Mouse (Mus musculus): ENCODE data around the gene Col25a1. TPM values are rescaled to one million over a fixed set of nuclear protein-coding genes. Genes with fewer than 3 reads are reported as not detected.

Gene Col25a1
- polyA plus RNA-seq, 1 experiment from 2014 or later, result 18.3 TPM

GRCm38 (mm10) chr3:130103486-130103885 lies 27.8 kb upstream of the Col25a1 start:
- no peak for ATAC-seq (ENCODE audit: insufficient number of reproducible peaks, low FRiP score, low TSS enrichment, low read depth)
- no peak overlapping the region for H3K27ac ChIP-seq (replicated peaks; ENCODE audit: low read depth, low read length)
- no peak overlapping the region for H3K9ac ChIP-seq (ENCODE audit: low read length)
- no peaks in the 10 kb centered on the region for H3K27me3 ChIP-seq (ENCODE audit: control insufficient read depth, insufficient read depth, low read length)
- no peaks in the 10 kb centered on the region for H3K36me3 ChIP-seq (ENCODE audit: control insufficient read depth, insufficient read depth, low read length)
- no peak overlapping the region for H3K4me2 ChIP-seq (ENCODE audit: low read depth, severe bottlenecking)
- no peaks in the 10 kb centered on the region for H3K9me3 ChIP-seq (ENCODE audit: control insufficient read depth, low read length)
- peaks cover 3% of the 10 kb centered on the region; the same call in 1 of the 2 replicates for H3K4me1 ChIP-seq (ENCODE audit: control insufficient read depth, insufficient read depth, low read length)
- peak; percentile 59 for DNase-seq (ENCODE audit: low spot score)
- 78% methylated on average over 8 of the region's 8 CpGs for WGBS
- no peak overlapping the region for H3K4me3 ChIP-seq (ENCODE audit: low read depth, low read length)

DNA sequence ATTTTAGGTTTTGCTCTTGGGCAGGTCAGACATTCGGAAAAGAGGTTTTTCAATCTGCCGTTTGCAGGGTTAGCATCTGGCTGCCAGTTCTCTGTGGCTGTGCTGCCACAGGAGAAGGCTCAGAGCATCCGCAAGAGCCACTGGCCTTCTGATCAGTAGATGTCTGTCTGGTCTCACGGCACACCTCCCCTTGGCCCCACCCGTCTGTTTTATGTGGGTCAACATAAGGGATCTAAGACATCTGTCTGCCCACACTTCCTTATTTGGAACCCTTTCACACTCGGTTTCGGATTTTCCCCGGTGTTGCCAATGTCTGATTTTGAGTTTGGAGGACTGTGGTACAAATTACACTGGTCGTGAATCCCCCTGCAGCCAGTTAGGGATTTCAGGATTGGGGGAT lies 26.8 kb upstream of the Col25a1 start:
- H3K9me3 ChIP-seq (ENCODE audit: control insufficient read depth, low read length), result no peaks in the 10 kb centered on the region
- H3K4me1 ChIP-seq (ENCODE audit: control insufficient read depth, insufficient read depth, low read length), result peaks cover 3% of the 10 kb centered on the region; the same call in 1 of the 2 replicates
- no peak overlapping the region for H3K4me2 ChIP-seq (ENCODE audit: low read depth, severe bottlenecking)
- ATAC-seq (ENCODE audit: insufficient number of reproducible peaks, low FRiP score, low TSS enrichment, low read depth), result no peak
- DNase-seq (ENCODE audit: low spot score), result peak; percentile 38
- no peak overlapping the region for H3K9ac ChIP-seq (ENCODE audit: low read length)
- no peaks in the 10 kb centered on the region for H3K36me3 ChIP-seq (ENCODE audit: control insufficient read depth, insufficient read depth, low read length)
- no peak overlapping the region for H3K27ac ChIP-seq (replicated peaks; ENCODE audit: low read depth, low read length)
- no peak overlapping the region for H3K4me3 ChIP-seq (ENCODE audit: low read depth, low read length)
- WGBS, result 36% methylated on average over 9 of the region's 9 CpGs
- no peaks in the 10 kb centered on the region for H3K27me3 ChIP-seq (ENCODE audit: control insufficient read depth, insufficient read depth, low read length)

DNA sequence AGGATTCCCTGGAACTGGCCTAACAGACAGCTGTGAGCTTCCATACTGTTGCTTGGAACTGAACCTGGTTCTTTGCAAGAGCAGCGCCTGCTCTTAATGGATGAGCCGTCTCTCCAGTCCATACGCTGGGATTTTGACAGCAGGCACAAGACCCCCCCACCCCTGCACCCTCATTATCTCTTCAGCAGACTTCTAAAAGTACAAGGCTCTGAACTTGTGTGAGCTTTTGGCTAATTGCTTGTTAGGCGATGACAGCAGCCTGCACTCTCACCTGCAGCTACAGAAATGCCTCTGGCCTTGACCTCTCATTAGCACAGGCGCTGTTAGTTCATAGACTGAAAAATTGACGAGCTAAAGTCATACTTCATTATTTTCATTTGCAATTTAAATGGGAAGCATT lies 14.4 kb upstream of the Col25a1 start:
- Histone ChIP-seq H3K4me3 (ENCODE audit: low read depth, low read length) (no peak overlapping the region), H3K9ac (ENCODE audit: low read length) (no peak overlapping the region), H3K27me3 (ENCODE audit: control insufficient read depth, insufficient read depth, low read length) (no peaks in the 10 kb centered on the region), H3K4me1 (ENCODE audit: control insufficient read depth, insufficient read depth, low read length) (no peaks in the 10 kb centered on the region), H3K27ac (replicated peaks; ENCODE audit: low read depth, low read length) (no peak overlapping the region), H3K9me3 (ENCODE audit: control insufficient read depth, low read length) (no peaks in the 10 kb centered on the region), H3K36me3 (ENCODE audit: control insufficient read depth, insufficient read depth, low read length) (no peaks in the 10 kb centered on the region), H3K4me2 (ENCODE audit: low read depth, severe bottlenecking) (no peak overlapping the region)
- DNase-seq (ENCODE audit: low spot score), result no peak
- no peak for ATAC-seq (ENCODE audit: insufficient number of reproducible peaks, low FRiP score, low TSS enrichment, low read depth)
- 37% methylated on average over 6 of the region's 6 CpGs for WGBS

- DNase-seq (ENCODE audit: low spot score) (peak; percentile 60), ATAC-seq (ENCODE audit: insufficient number of reproducible peaks, low FRiP score, low TSS enrichment, low read depth) (peak; percentile 86)
- H3K36me3 ChIP-seq (ENCODE audit: control insufficient read depth, insufficient read depth, low read length), result no peaks in the 10 kb centered on the region
Measured at GRCm38 (mm10) chr3:130127840-130128239, 3.5 kb upstream of the Col25a1 start.

GRCm38 (mm10) chr3:130128564-130128963 lies 2.7 kb upstream of the Col25a1 start:
- H3K4me2 ChIP-seq (ENCODE audit: low read depth, severe bottlenecking), result no peak overlapping the region
- ATAC-seq (ENCODE audit: insufficient number of reproducible peaks, low FRiP score, low TSS enrichment, low read depth) (no peak), DNase-seq (ENCODE audit: low spot score) (no peak)
- H3K27ac ChIP-seq (replicated peaks; ENCODE audit: low read depth, low read length), result no peak overlapping the region
- no peaks in the 10 kb centered on the region for H3K27me3 ChIP-seq (ENCODE audit: control insufficient read depth, insufficient read depth, low read length)
- 79% methylated on average over 11 of the region's 11 CpGs for whole genome bisulfite sequencing
- no peaks in the 10 kb centered on the region for H3K36me3 ChIP-seq (ENCODE audit: control insufficient read depth, insufficient read depth, low read length)
- H3K9me3 ChIP-seq (ENCODE audit: control insufficient read depth, low read length), result no peaks in the 10 kb centered on the region
- peaks cover 6% of the 10 kb centered on the region; the same call in 1 of the 2 replicates for H3K4me1 ChIP-seq (ENCODE audit: control insufficient read depth, insufficient read depth, low read length)
- no peak overlapping the region for H3K4me3 ChIP-seq (ENCODE audit: low read depth, low read length)
- no peak overlapping the region for H3K9ac ChIP-seq (ENCODE audit: low read length)

More at GRCm38 (mm10) chr3:130127840-130128239, 3.5 kb upstream of the Col25a1 start:
- Histone ChIP-seq H3K4me3 (ENCODE audit: low read depth, low read length) (no peak overlapping the region), H3K9me3 (ENCODE audit: control insufficient read depth, low read length) (no peaks in the 10 kb centered on the region), H3K4me1 (ENCODE audit: control insufficient read depth, insufficient read depth, low read length) (peaks cover 6% of the 10 kb centered on the region; the same call in 1 of the 2 replicates), H3K4me2 (ENCODE audit: low read depth, severe bottlenecking) (no peak overlapping the region), H3K27me3 (ENCODE audit: control insufficient read depth, insufficient read depth, low read length) (no peaks in the 10 kb centered on the region), H3K27ac (replicated peaks; ENCODE audit: low read depth, low read length) (no peak overlapping the region), H3K9ac (ENCODE audit: low read length) (no peak overlapping the region)
- WGBS, result 29% methylated on average over 8 of the region's 8 CpGs

- ATAC-seq (ENCODE audit: insufficient number of reproducible peaks, low FRiP score, low TSS enrichment, low read depth) (no peak; the same call in 1 of the 2 replicates), DNase-seq (ENCODE audit: low spot score) (peak; percentile 55)
- no peaks in the 10 kb centered on the region for H3K36me3 ChIP-seq (ENCODE audit: control insufficient read depth, insufficient read depth, low read length)
- H3K9me3 ChIP-seq (ENCODE audit: control insufficient read depth, low read length), result no peaks in the 10 kb centered on the region
- H3K4me1 ChIP-seq (ENCODE audit: control insufficient read depth, insufficient read depth, low read length), result peaks cover 6% of the 10 kb centered on the region; the same call in 1 of the 2 replicates
- H3K4me2 ChIP-seq (ENCODE audit: low read depth, severe bottlenecking), result no peak overlapping the region
- H3K27ac ChIP-seq (replicated peaks; ENCODE audit: low read depth, low read length), result no peak overlapping the region
- H3K27me3 ChIP-seq (ENCODE audit: control insufficient read depth, insufficient read depth, low read length), result no peaks in the 10 kb centered on the region
- no peak overlapping the region for H3K9ac ChIP-seq (ENCODE audit: low read length)
- no peak overlapping the region for H3K4me3 ChIP-seq (ENCODE audit: low read depth, low read length)
- WGBS, result 49% methylated on average over 10 of the region's 10 CpGs
Measured at GRCm38 (mm10) chr3:130129635-130130206, 1.6 kb upstream of the Col25a1 start.

GRCm38 (mm10) chr3:130137204-130137603 lies 5.9 kb downstream of the Col25a1 start:
- no peak overlapping the region for H3K9ac ChIP-seq (ENCODE audit: low read length)
- H3K4me1 ChIP-seq (ENCODE audit: control insufficient read depth, insufficient read depth, low read length), result no peaks in the 10 kb centered on the region
- H3K27ac ChIP-seq (replicated peaks; ENCODE audit: low read depth, low read length), result no peak overlapping the region
- no peaks in the 10 kb centered on the region for H3K36me3 ChIP-seq (ENCODE audit: control insufficient read depth, insufficient read depth, low read length)
- H3K4me3 ChIP-seq (ENCODE audit: low read depth, low read length), result no peak overlapping the region
- no peak for ATAC-seq (ENCODE audit: insufficient number of reproducible peaks, low FRiP score, low TSS enrichment, low read depth)
- no peaks in the 10 kb centered on the region for H3K27me3 ChIP-seq (ENCODE audit: control insufficient read depth, insufficient read depth, low read length)
- no peaks in the 10 kb centered on the region for H3K9me3 ChIP-seq (ENCODE audit: control insufficient read depth, low read length)
- no peak for DNase-seq (ENCODE audit: low spot score)
- no peak overlapping the region for H3K4me2 ChIP-seq (ENCODE audit: low read depth, severe bottlenecking)

- DNase-seq (ENCODE audit: low spot score) (no peak), ATAC-seq (ENCODE audit: insufficient number of reproducible peaks, low FRiP score, low TSS enrichment, low read depth) (no peak)
- Histone ChIP-seq H3K9me3 (ENCODE audit: control insufficient read depth, low read length) (no peaks in the 10 kb centered on the region), H3K36me3 (ENCODE audit: control insufficient read depth, insufficient read depth, low read length) (no peaks in the 10 kb centered on the region), H3K4me1 (ENCODE audit: control insufficient read depth, insufficient read depth, low read length) (no peaks in the 10 kb centered on the region), H3K4me3 (ENCODE audit: low read depth, low read length) (no peak overlapping the region), H3K27me3 (ENCODE audit: control insufficient read depth, insufficient read depth, low read length) (no peaks in the 10 kb centered on the region), H3K27ac (replicated peaks; ENCODE audit: low read depth, low read length) (no peak overlapping the region), H3K4me2 (ENCODE audit: low read depth, severe bottlenecking) (no peak overlapping the region), H3K9ac (ENCODE audit: low read length) (no peak overlapping the region)
- WGBS, result 67% methylated on average over 3 of the region's 3 CpGs
Measured at GRCm38 (mm10) chr3:130137640-130138039, 6.3 kb downstream of the Col25a1 start.

DNA sequence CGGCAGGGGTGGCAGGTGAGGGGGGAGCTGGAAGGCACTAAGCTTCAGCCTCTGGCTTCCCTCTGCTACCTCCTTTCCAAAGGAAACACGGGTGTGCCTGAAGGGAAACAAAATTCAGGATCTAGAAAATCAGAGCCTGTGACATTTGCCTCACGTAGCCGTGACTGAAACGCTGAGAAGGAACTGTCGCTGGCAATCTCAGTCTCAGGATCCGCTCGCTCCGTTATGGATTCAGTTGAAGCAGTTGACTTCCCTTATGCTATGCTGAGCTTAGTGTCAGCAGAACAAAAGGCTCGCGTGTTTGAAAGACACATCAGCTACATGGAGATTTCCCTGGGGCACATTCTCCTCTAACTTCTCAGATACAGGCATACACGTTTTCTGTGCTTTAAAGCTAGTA lies 14.6 kb downstream of the Col25a1 start:
- no peak overlapping the region for H3K4me2 ChIP-seq (ENCODE audit: low read depth, severe bottlenecking)
- no peaks in the 10 kb centered on the region for H3K9me3 ChIP-seq (ENCODE audit: control insufficient read depth, low read length)
- WGBS, result 81% methylated on average over 12 of the region's 12 CpGs
- H3K4me1 ChIP-seq (ENCODE audit: control insufficient read depth, insufficient read depth, low read length), result no peaks in the 10 kb centered on the region
- H3K9ac ChIP-seq (ENCODE audit: low read length), result no peak overlapping the region
- ATAC-seq (ENCODE audit: insufficient number of reproducible peaks, low FRiP score, low TSS enrichment, low read depth), result no peak
- H3K27ac ChIP-seq (replicated peaks; ENCODE audit: low read depth, low read length), result no peak overlapping the region
- H3K4me3 ChIP-seq (ENCODE audit: low read depth, low read length), result no peak overlapping the region
- no peaks in the 10 kb centered on the region for H3K36me3 ChIP-seq (ENCODE audit: control insufficient read depth, insufficient read depth, low read length)
- DNase-seq (ENCODE audit: low spot score), result no peak
- no peaks in the 10 kb centered on the region for H3K27me3 ChIP-seq (ENCODE audit: control insufficient read depth, insufficient read depth, low read length)
